Mouse (Mus musculus): Measurements from ENCODE around the gene Rbm48.
"Not testable (repeated sequence)": the region's sequence is repeated elsewhere in the genome, so short reads cannot be mapped to it uniquely, and the experiment has no call there.

- not testable (repeated sequence) for TF ChIP-seq CTCF, EP300 (IDR thresholded peaks at IDR 0.05; ENCODE audit: low read depth)
These were observed 15.4 kb upstream of the Rbm48 start for GRCm38 (mm10) chr5:3611835-3612234.

Data from liver, embryonic 14.5 days (tissue).